Mouse (Mus musculus): ENCODE measurements around the gene Gls. TPM values are rescaled to one million over a fixed set of nuclear protein-coding genes. Genes with fewer than 3 reads are reported as not detected.

Gene Gls
- polyA plus RNA-seq (2016; fragmentation: Nextera tagmentation; extraction: Ambion mirVana): 37.8 and 40.6 TPM in 2 replicates

DNA sequence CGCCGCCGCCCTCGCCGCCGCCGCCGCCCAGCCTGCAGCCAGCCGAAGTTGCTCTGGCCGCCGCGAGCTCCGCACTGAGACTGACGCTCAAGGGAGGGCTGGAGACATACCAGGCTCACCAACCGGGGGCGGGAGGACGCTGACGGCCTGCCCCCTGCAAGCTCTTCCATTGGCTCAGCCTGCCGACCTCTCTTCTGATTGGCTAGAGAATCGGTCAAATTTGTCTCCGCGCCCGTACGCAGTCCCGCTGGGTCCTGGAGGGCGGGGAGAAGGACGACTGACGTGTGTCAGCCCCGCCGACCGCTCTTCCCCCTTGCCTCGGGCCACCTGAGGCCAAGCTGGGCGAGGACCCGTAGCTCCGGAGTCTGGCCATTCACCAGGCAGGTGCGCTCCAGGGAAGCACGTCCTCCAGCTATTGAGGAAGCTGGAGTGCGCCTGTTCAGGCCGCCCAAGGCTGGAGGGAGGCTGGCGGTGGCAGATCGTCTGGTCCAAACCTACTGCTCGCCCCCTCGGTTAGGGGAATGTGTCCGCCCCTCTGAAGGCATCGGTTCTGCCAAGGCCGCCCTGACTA, at the start of gene Gls:
Gls (minus strand) TSS at position 90 of the 571 bp plus-strand sequence.
- Histone ChIP-seq H3K27ac (peak within 1 kb of the TSS; percentile 97), H3K4me2 (peak within 1 kb of the TSS; percentile 71), H3K27me3 (no peaks in the 10 kb centered on the region), H3K9me3 (no peaks in the 10 kb centered on the region), H3K4me1 (peaks cover 12% of the 10 kb centered on the region), H3K9ac (peak within 1 kb of the TSS; percentile 98), H3K4me3 (replicated peaks) (peak within 1 kb of the TSS; percentile 70), H3K36me3 (replicated peaks) (no peaks in the 10 kb centered on the region)
- WGBS: under 1% methylated on average over 46 of the region's 46 CpGs
- ATAC-seq (ENCODE audit: low FRiP score): peak; percentile 100

- ATAC-seq (ENCODE audit: low FRiP score): no peak
- Histone ChIP-seq H3K4me2 (no peak overlapping the region), H3K27me3 (no peaks in the 10 kb centered on the region), H3K9ac (no peak overlapping the region), H3K4me3 (replicated peaks) (no peak overlapping the region), H3K27ac (no peak overlapping the region), H3K9me3 (no peaks in the 10 kb centered on the region), H3K36me3 (replicated peaks) (no peaks in the 10 kb centered on the region), H3K4me1 (no peaks in the 10 kb centered on the region)
- 59% methylated on average over 7 of the region's 7 CpGs for WGBS
Observed at GRCm38 (mm10) chr1:52279831-52280595, 47.0 kb upstream of the Gls start.

GRCm38 (mm10) chr1:52279331-52279730, 46.3 kb upstream of the Gls start:
- H3K4me2 ChIP-seq: no peak overlapping the region
- no peaks in the 10 kb centered on the region for H3K27me3 ChIP-seq
- 68% methylated on average over 3 of the region's 3 CpGs for WGBS
- H3K9ac ChIP-seq: no peak overlapping the region
- H3K27ac ChIP-seq: no peak overlapping the region
- no peaks in the 10 kb centered on the region for H3K4me1 ChIP-seq
- H3K9me3 ChIP-seq: no peaks in the 10 kb centered on the region
- no peak overlapping the region for H3K4me3 ChIP-seq (replicated peaks)
- ATAC-seq (ENCODE audit: low FRiP score): no peak
- H3K36me3 ChIP-seq (replicated peaks): no peaks in the 10 kb centered on the region

- 78% methylated on average over 6 of the region's 6 CpGs for WGBS
- Histone ChIP-seq H3K27ac (no peak overlapping the region), H3K4me2 (no peak overlapping the region), H3K4me3 (replicated peaks) (no peak overlapping the region), H3K36me3 (replicated peaks) (no peaks in the 10 kb centered on the region), H3K9me3 (no peaks in the 10 kb centered on the region), H3K4me1 (no peaks in the 10 kb centered on the region), H3K27me3 (no peaks in the 10 kb centered on the region), H3K9ac (no peak overlapping the region)
- ATAC-seq (ENCODE audit: low FRiP score): no peak
Observed at GRCm38 (mm10) chr1:52278073-52278472, 45.0 kb upstream of the Gls start.

DNA sequence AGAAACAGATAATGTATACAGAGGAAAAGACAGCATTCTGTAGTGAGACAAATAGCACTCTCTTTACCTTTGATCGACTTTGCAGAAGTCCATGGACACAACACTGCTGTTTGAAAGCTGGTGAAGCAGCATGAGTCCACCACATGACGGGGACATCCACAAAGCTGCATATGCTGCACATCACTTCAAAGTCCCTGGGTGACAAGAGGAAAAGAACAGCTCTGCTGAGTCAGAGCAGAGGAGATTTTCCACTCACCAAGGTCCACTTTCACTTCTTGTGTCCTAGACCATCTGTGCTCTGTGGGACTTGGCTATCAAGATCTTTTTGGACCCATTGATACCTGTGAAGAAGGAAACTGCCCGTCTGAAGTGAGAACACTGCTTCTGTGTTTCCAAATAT, 41.2 kb upstream of the Gls start:
- no peak for ATAC-seq (ENCODE audit: low FRiP score)
- H3K27me3 ChIP-seq: no peaks in the 10 kb centered on the region
- H3K4me1 ChIP-seq: no peaks in the 10 kb centered on the region
- H3K36me3 ChIP-seq (replicated peaks): no peaks in the 10 kb centered on the region
- no peak overlapping the region for H3K4me2 ChIP-seq
- 95% methylated on average over 3 of the region's 3 CpGs for WGBS
- no peaks in the 10 kb centered on the region for H3K9me3 ChIP-seq
- H3K4me3 ChIP-seq (replicated peaks): no peak overlapping the region
- H3K9ac ChIP-seq: no peak overlapping the region
- no peak overlapping the region for H3K27ac ChIP-seq

GRCm38 (mm10) chr1:52272018-52272678, 39.1 kb upstream of the Gls start:
- Histone ChIP-seq H3K4me2 (no peak overlapping the region), H3K27ac (no peak overlapping the region), H3K36me3 (replicated peaks) (no peaks in the 10 kb centered on the region), H3K4me1 (no peaks in the 10 kb centered on the region), H3K9ac (no peak overlapping the region), H3K27me3 (no peaks in the 10 kb centered on the region), H3K9me3 (no peaks in the 10 kb centered on the region), H3K4me3 (replicated peaks) (no peak overlapping the region)
- ATAC-seq (ENCODE audit: low FRiP score): no peak
- WGBS: 74% methylated on average over 5 of the region's 5 CpGs

DNA sequence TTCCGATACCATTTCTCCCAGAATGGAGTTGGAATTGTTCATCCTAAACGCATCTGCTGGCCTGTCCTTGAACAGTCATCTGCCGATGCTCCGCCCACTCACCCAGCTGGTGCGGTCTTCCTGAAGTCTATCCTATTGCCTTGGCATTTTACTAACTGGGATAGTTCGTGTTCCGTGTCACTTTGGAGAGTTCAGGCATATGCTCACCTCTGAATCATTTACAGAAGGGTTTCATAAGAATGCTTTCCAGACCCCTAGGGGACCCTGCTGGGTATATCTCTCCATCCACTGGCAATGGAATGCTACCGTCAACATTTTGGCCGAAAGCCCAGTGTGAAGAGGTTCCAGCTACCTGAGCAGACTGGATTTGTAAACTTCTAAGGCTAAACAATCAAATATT, 37.3 kb upstream of the Gls start:
- Histone ChIP-seq H3K27me3 (no peaks in the 10 kb centered on the region), H3K27ac (no peak overlapping the region), H3K4me1 (no peaks in the 10 kb centered on the region), H3K36me3 (replicated peaks) (no peaks in the 10 kb centered on the region), H3K9ac (no peak overlapping the region), H3K4me3 (replicated peaks) (no peak overlapping the region), H3K9me3 (no peaks in the 10 kb centered on the region), H3K4me2 (no peak overlapping the region)
- 90% methylated on average over 9 of the region's 9 CpGs for WGBS
- no peak for ATAC-seq (ENCODE audit: low FRiP score)

GRCm38 (mm10) chr1:52269596-52269995, 36.6 kb upstream of the Gls start:
- Histone ChIP-seq H3K9me3 (no peaks in the 10 kb centered on the region), H3K36me3 (replicated peaks) (no peaks in the 10 kb centered on the region), H3K9ac (no peak overlapping the region), H3K27ac (no peak overlapping the region), H3K4me1 (no peaks in the 10 kb centered on the region), H3K4me2 (no peak overlapping the region), H3K4me3 (replicated peaks) (no peak overlapping the region), H3K27me3 (no peaks in the 10 kb centered on the region)
- ATAC-seq (ENCODE audit: low FRiP score): no peak
- 92% methylated on average over 4 of the region's 4 CpGs for WGBS

DNA sequence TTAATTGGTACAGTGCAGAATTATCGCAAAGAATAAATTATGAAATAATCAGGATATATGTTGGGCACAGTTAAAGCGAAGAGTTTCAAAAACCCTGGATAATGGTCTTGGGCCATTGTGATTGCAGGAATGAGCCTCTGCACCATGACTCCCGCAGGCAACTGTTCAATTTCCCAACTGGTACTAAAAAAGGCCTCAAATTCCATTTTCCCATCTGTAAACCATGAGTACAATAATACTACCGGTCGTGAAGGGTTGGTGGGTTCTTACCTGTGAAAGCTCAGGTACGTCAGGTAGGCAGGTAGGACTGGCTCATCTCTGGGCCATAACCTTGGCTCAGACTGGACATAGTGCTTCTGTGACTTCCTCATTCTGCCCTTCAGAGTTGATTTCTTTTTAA, 35.0 kb upstream of the Gls start:
- whole genome bisulfite sequencing: 93% methylated on average over 6 of the region's 6 CpGs
- H3K4me2 ChIP-seq: no peak overlapping the region
- no peak for ATAC-seq (ENCODE audit: low FRiP score)

GRCm38 (mm10) chr1:52267606-52268005, 34.6 kb upstream of the Gls start:
- no peaks in the 10 kb centered on the region for H3K4me1 ChIP-seq
- WGBS: 58% methylated on average over 3 of the region's 3 CpGs
- H3K27ac ChIP-seq: no peak overlapping the region
- H3K9me3 ChIP-seq: no peaks in the 10 kb centered on the region
- H3K4me3 ChIP-seq (replicated peaks): no peak overlapping the region
- no peak overlapping the region for H3K9ac ChIP-seq
- ATAC-seq (ENCODE audit: low FRiP score): no peak
- no peaks in the 10 kb centered on the region for H3K36me3 ChIP-seq (replicated peaks)
- H3K27me3 ChIP-seq: no peaks in the 10 kb centered on the region
- H3K4me2 ChIP-seq: no peak overlapping the region

More for the DNA sequence above, 35.0 kb upstream of the Gls start:
- no peak overlapping the region for H3K27ac ChIP-seq
- no peaks in the 10 kb centered on the region for H3K9me3 ChIP-seq
- no peaks in the 10 kb centered on the region for H3K4me1 ChIP-seq
- no peaks in the 10 kb centered on the region for H3K27me3 ChIP-seq
- no peak overlapping the region for H3K4me3 ChIP-seq (replicated peaks)
- no peaks in the 10 kb centered on the region for H3K36me3 ChIP-seq (replicated peaks)
- H3K9ac ChIP-seq: no peak overlapping the region

GRCm38 (mm10) chr1:52265886-52266516, 33.0 kb upstream of the Gls start:
- no peak for ATAC-seq (ENCODE audit: low FRiP score)
- Histone ChIP-seq H3K27me3 (no peaks in the 10 kb centered on the region), H3K36me3 (replicated peaks) (no peaks in the 10 kb centered on the region), H3K9me3 (no peaks in the 10 kb centered on the region), H3K4me2 (no peak overlapping the region), H3K27ac (no peak overlapping the region), H3K9ac (no peak overlapping the region), H3K4me1 (no peaks in the 10 kb centered on the region), H3K4me3 (replicated peaks) (no peak overlapping the region)
- WGBS: 76% methylated on average over 3 of the region's 3 CpGs

- H3K27me3 ChIP-seq: no peaks in the 10 kb centered on the region
- no peak overlapping the region for H3K9ac ChIP-seq
- no peak for ATAC-seq (ENCODE audit: low FRiP score)
- no peaks in the 10 kb centered on the region for H3K9me3 ChIP-seq
- 78% methylated on average over 3 of the region's 3 CpGs for WGBS
- H3K27ac ChIP-seq: no peak overlapping the region
- no peaks in the 10 kb centered on the region for H3K4me1 ChIP-seq
- H3K4me2 ChIP-seq: no peak overlapping the region
- no peak overlapping the region for H3K4me3 ChIP-seq (replicated peaks)
- H3K36me3 ChIP-seq (replicated peaks): no peaks in the 10 kb centered on the region
Observed at GRCm38 (mm10) chr1:52264290-52264689, 31.3 kb upstream of the Gls start.

Data from forebrain, embryonic 12.5 days (tissue).